Mouse (Mus musculus) C3H10T1/2 (cell line): ENCODE data around the gene P2ry6. TPM values are rescaled to one million over a fixed set of nuclear protein-coding genes. Genes with fewer than 3 reads are reported as not detected.

ENCODE experiments used
- polyA plus RNA-seq, 2 experiments: library from polyadenylated mRNA; unstranded; fragments of >200 nt; fragmentation: generic; extraction: Trizol; gene quantifications; one replicate each; pipeline ENCODE4 v1.2.1; 2012; ENCODE audit warnings: missing spikeins in 2 of 2

Gene P2ry6
- polyA plus RNA-seq = under 1 TPM; 0.13 to 0.34 TPM

GRCm38 (mm10) chr7:100974135-100974903, at the start of gene P2ry6:
P2ry6 (minus strand) TSS chr7:100974649.

DNA sequence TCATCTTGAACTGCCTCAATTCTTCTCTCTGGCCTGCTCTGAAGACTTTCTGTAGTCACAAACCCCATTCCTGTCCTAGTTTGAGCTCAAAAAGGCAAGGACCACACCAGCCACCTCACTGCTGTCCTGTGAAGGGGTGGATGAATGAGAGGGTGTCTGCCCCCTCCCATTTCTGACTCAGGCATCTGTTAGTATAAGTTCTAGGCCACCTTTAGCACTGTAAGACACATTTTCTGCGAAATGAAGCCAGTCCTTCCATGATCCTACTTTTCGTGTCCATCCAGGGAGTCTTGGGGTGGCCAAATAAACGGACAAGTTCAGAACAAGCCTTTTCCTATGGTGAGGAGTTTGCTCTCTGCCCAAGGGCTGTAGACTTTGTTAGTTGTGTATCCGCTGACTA, 38.1 kb upstream of the P2ry6 start, which contains the start of gene P2ry2:
Gene P2ry2 (minus strand): TSS at position 326 of the 400 bp plus-strand sequence.

GRCm38 (mm10) chr7:100931926-100932480, 42.4 kb downstream of the P2ry6 start, which contains the start of gene Arhgef17:
Arhgef17 (minus strand) TSS chr7:100932107.

Other genes with a start within 250 kb of the P2ry6 start
- gene Relt, start 111.2 kb downstream of the P2ry6 start, polyA plus RNA-seq = 1 to 10 TPM; 4.5 to 4.6 TPM
- gene Arhgef17, start 42.5 kb downstream of the P2ry6 start, polyA plus RNA-seq = 10 to 100 TPM in 1 of 2 experiments, 1 to 10 TPM in 1; 7.0 to 54.2 TPM
- gene P2ry2, start 38.2 kb upstream of the P2ry6 start, polyA plus RNA-seq = 1 to 10 TPM; 1.4 to 3.4 TPM
- 1 to 10 TPM in 1 of 2 experiments, under 1 TPM in 1; 0.32 to 4.5 TPM for gene Fchsd2, start 118.2 kb upstream of the P2ry6 start, polyA plus RNA-seq